Mouse (Mus musculus) cortical plate, adult 2 months (tissue): ENCODE measurements at regions not wholly inside any gene's neighbourhood (a gene's known extent, or its start where the extent isn't known, plus 50 kb on each side); places are given as distances from the start of the nearest gene placed in this dataset.

Source experiments
- CTCF ChIP-seq: fragments of 200-500 bp; IDR thresholded peaks from 2 replicates; pipeline ENCODE4 v1.5.1; 2011; ENCODE audit warnings: mild to moderate bottlenecking, control low read depth, low read length; ENCODE audit not compliant: insufficient read depth; ENCODE audit errors: extremely low read depth
- POLR2A ChIP-seq: fragments of 200-500 bp; IDR thresholded peaks from 2 replicates; pipeline ENCODE4 v1.6.1; 2011; ENCODE audit warnings: mild to moderate bottlenecking, low read length, control low read depth; ENCODE audit not compliant: insufficient read depth; ENCODE audit errors: extremely low read depth

DNA sequence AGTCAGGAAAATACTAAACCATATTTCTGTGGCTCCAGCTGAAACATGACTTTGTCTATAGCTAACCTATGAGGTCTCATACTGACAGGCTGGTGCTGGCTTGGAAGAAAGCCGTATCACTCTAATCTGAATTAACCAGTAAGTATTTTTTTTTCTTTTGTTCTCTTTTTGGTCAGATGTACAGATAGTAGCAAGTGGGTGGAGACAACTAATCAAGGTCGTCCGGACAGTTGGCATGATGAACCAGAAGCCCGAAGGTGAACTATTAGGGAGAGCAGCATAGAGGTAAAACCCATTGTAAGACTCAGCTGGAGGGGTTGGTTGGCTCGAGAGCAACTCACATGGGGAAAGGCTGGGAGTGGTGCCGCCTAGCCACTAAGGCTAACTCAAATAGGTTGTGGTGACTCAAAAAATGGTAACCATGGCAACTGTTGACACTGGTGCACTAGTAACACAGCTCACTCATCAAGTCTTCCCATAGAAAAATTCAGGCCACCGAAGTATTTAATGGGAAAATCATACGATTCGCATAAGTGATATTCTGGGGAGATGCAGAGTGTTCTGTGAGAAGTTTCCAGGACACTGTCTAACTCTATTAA lies 50.3 kb upstream of the Csf1 start:
- no peak for TF ChIP-seq CTCF
- no peak for TF ChIP-seq POLR2A
